Mouse (Mus musculus) forebrain, postnatal 0 days (tissue): ENCODE measurements around the gene Ifi205. TPM values are rescaled to one million over a fixed set of nuclear protein-coding genes. Genes with fewer than 3 reads are reported as not detected.
"Not testable (repeated sequence)": the region's sequence is repeated elsewhere in the genome, so short reads cannot be mapped to it uniquely, and the experiment has no call there.

Experiments
- ATAC-seq: fragments of 200-750 bp; cut with Nextera tagmentation; 2 replicates; pipeline ENCODE4 v1.8.0; 2017; ENCODE audit warnings: mild to moderate bottlenecking, moderate library complexity
- DNase-seq: peaks from one replicate; pipeline ENCODE4 v3.0.0-alpha.2; 2015
- H3K27ac ChIP-seq: fragments of 300-500 bp; sonication (generic); 2 replicates; pipeline ENCODE4 v1.5.1; 2014; ENCODE audit warnings: low read depth, mild to moderate bottlenecking, antibody characterized with exemption, low read length, moderate library complexity, mixed read lengths
- H3K27me3 ChIP-seq: fragments of 300-500 bp; sonication (generic); 2 replicates; pipeline ENCODE4 v1.6.1; 2014; ENCODE audit warnings: mild to moderate bottlenecking, low read length, mixed read lengths; ENCODE audit not compliant: insufficient read depth
- H3K36me3 ChIP-seq: fragments of 300-500 bp; sonication (generic); 2 replicates; pipeline ENCODE4 v1.6.1; 2014; ENCODE audit warnings: mild to moderate bottlenecking, moderate library complexity; ENCODE audit not compliant: insufficient read depth
- H3K4me1 ChIP-seq: fragments of 300-500 bp; sonication (generic); 2 replicates; pipeline ENCODE4 v1.6.1; 2014; ENCODE audit warnings: antibody characterized with exemption; ENCODE audit not compliant: insufficient read depth
- H3K4me2 ChIP-seq: fragments of 300-500 bp; sonication (generic); 2 replicates; pipeline ENCODE4 v1.6.1; 2014; ENCODE audit warnings: low read depth, mild to moderate bottlenecking, moderate library complexity
- H3K4me3 ChIP-seq: fragments of 300-500 bp; sonication (generic); 2 replicates; pipeline ENCODE4 v1.5.1; 2014; ENCODE audit warnings: low read depth, low read length, mixed read lengths
- H3K9ac ChIP-seq: fragments of 300-500 bp; sonication (generic); 2 replicates; pipeline ENCODE4 v1.6.1; 2014; ENCODE audit warnings: mild to moderate bottlenecking
- H3K9me3 ChIP-seq: fragments of 300-500 bp; sonication (generic); 2 replicates; pipeline ENCODE4 v1.6.1; 2016; ENCODE audit warnings: low read length
- CTCF ChIP-seq: sonication (generic); IDR thresholded peaks from 2 replicates; pipeline ENCODE4 v1.5.1; 2016; ENCODE audit warnings: antibody characterized with exemption, control low read depth, low read depth
- WGBS: fragments of 180-500 bp; shearing (Covaris S2); extraction: QIAGEN DNeasy Blood & Tissue Kit; methylation state at CpG from one replicate; pipeline ENCODE4 v1.1.7; 2014; 5-methylcytosine and 5-hydroxymethylcytosine counted together
- polyA plus RNA-seq: library from polyadenylated mRNA; unstranded; fragments of >200 nt; fragmentation: Nextera tagmentation; extraction: Ambion mirVana; gene quantifications from 2 replicates; pipeline ENCODE4 v1.2.1, GENCODE M21; 2015
- total RNA-seq: library from RNA; depleted of rRNA; stranded (reverse); fragments of >200 nt; gene quantifications from 2 replicates; pipeline ENCODE4 v1.2.3, GENCODE M21; 2014; rRNA removed

Ifi205 gene
- total and polyA plus RNA-seq, 2 experiments from 2014 or later = not detected

GRCm38 (mm10) chr1:173995003-173995402 lies 36.6 kb downstream of the Ifi205 start:
- Histone ChIP-seq H3K9ac (no peak overlapping the region), H3K4me2 (no peak overlapping the region), H3K4me1 (no peaks in the 10 kb centered on the region), H3K27me3 (no peaks in the 10 kb centered on the region), H3K9me3 (no peaks in the 10 kb centered on the region), H3K27ac (no peak overlapping the region), H3K36me3 (no peaks in the 10 kb centered on the region), H3K4me3 (no peak overlapping the region)
- no peak for DNase-seq
- no peak for TF ChIP-seq CTCF
- WGBS = 94% methylated on average over 4 of the region's 4 CpGs
- no peak for ATAC-seq

DNA sequence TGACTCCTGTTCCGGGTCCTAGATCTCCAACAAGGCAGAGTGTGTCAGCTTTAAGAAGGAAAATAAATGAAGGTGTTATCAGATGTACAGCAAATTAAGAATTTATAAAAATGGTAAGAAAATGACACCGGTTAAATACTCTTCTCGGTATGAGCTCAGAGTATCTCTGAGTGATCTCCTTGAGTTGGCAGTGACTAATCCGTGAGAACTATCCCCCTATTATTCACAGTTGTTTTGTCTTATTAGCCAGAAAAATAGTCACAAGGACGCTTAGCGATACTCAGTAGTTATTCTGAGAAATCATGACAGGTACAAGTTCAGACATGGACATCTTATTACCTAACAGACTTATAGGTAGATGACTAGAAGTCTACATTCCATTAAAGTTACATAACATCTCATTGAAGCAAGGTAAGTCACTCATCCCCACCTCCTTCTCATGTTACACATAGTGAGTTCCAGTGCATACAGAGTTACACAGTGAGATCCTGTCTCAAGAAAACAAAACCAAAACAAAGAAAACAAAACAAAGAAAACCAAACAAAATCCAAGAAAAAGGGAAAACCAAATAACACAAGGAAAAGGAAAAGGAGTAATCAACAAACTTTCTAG lies 48.8 kb downstream of the Ifi205 start, which contains the start of gene Ifi202b:
Ifi202b (minus strand) TSS at position 51 of the 612 bp plus-strand sequence.
- not testable (repeated sequence) for H3K4me2 ChIP-seq, DNase-seq, H3K27ac ChIP-seq, H3K27me3 ChIP-seq, H3K9me3 ChIP-seq, H3K4me3 ChIP-seq, H3K9ac ChIP-seq, H3K4me1 ChIP-seq, H3K36me3 ChIP-seq, ATAC-seq
- WGBS = 90% methylated on average over 6 of the region's 6 CpGs

DNA sequence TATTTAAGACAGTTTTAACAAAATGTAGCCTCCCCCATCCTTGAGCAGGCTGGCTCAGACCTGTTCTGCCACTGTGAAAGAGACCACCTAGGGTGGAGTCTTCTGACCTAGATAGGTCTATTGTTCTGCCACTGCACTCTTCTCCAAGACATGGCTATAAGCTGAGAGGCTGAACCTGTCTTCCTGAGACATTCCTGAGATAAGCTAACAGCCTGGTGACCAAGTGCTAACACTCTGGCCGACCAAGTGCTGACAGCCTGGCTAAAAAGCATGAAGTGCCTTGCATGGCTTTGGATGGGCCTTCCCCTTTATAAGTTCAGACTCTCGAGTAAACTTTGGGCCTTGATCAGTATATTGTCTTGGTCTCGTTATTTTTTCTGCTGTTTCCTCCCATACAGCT lies 50.6 kb downstream of the Ifi205 start:
- 56% methylated on average over 3 of the region's 3 CpGs for WGBS
- ATAC-seq, DNase-seq, H3K9ac ChIP-seq, H3K9me3 ChIP-seq, H3K4me3 ChIP-seq, H3K4me2 ChIP-seq, H3K4me1 ChIP-seq, H3K27ac ChIP-seq, H3K27me3 ChIP-seq, H3K36me3 ChIP-seq: not testable (repeated sequence)

DNA sequence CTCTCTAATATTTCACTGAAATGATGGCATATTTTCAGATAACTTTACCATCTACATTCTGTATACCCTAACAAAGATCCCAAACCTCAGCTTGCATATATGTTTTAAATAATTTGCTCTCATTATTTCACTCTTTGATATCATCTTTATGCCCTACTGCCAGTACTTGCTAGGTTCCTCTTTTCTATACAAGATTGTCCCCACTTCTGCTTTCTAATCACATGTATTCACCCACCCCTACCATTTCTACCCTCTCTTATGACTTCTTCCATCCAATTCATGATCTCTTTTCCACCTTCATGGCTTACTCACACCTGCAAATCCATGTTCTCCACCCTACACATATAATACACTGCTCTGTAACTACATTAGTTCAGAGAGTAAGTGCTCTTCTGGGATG lies 54.0 kb downstream of the Ifi205 start:
- no peak overlapping the region for H3K27ac ChIP-seq
- H3K27me3 ChIP-seq = no peaks in the 10 kb centered on the region
- H3K4me1 ChIP-seq = no peaks in the 10 kb centered on the region
- H3K4me2 ChIP-seq = no peak overlapping the region
- no peak for TF ChIP-seq CTCF
- DNase-seq (no peak), ATAC-seq (no peak)
- no peak overlapping the region for H3K9ac ChIP-seq
- no peaks in the 10 kb centered on the region for H3K36me3 ChIP-seq
- no peak overlapping the region for H3K4me3 ChIP-seq
- no peaks in the 10 kb centered on the region for H3K9me3 ChIP-seq

GRCm38 (mm10) chr1:173973111-173973510 lies 58.5 kb downstream of the Ifi205 start:
- Histone ChIP-seq H3K4me3 (no peak overlapping the region), H3K9ac (no peak overlapping the region), H3K9me3 (no peaks in the 10 kb centered on the region), H3K4me2 (no peak overlapping the region), H3K36me3 (no peaks in the 10 kb centered on the region), H3K27ac (no peak overlapping the region), H3K27me3 (no peaks in the 10 kb centered on the region), H3K4me1 (no peaks in the 10 kb centered on the region)
- TF ChIP-seq CTCF = no peak
- DNase-seq = no peak
- ATAC-seq = no peak

Other genes with a start within 250 kb of the Ifi205 start
- gene Ifi211, start 118.8 kb downstream of the Ifi205 start, total RNA-seq = 0.43 TPM in 1 of 2 replicates, not detected in the other
- 0.35 and 0.48 TPM in 2 replicates for gene Ifi211, start 118.8 kb downstream of the Ifi205 start, polyA plus RNA-seq
- 3.1 and 4.3 TPM in 2 replicates for gene Mndal, start 89.3 kb downstream of the Ifi205 start, total RNA-seq
- gene Mndal, start 89.3 kb downstream of the Ifi205 start, polyA plus RNA-seq = 4.8 and 5.9 TPM in 2 replicates
- 1.6 and 3.4 TPM in 2 replicates for gene Ifi203, start 89.1 kb downstream of the Ifi205 start, total RNA-seq
- 2.3 and 2.9 TPM in 2 replicates for gene Ifi203, start 89.1 kb downstream of the Ifi205 start, polyA plus RNA-seq
- gene Ifi202b, start 49.1 kb downstream of the Ifi205 start, total RNA-seq = not detected in 2 replicates
- gene Ifi202b, start 49.1 kb downstream of the Ifi205 start, polyA plus RNA-seq = not detected in 2 replicates
- gene Olfr433, start 8.9 kb upstream of the Ifi205 start, total RNA-seq = not detected in 2 replicates
- not detected in 2 replicates for gene Olfr433, start 8.9 kb upstream of the Ifi205 start, polyA plus RNA-seq
- not detected in 2 replicates for gene Olfr432, start 17.4 kb upstream of the Ifi205 start, total RNA-seq
- gene Olfr432, start 17.4 kb upstream of the Ifi205 start, polyA plus RNA-seq = not detected in 2 replicates
- gene Olfr430, start 34.8 kb upstream of the Ifi205 start, total RNA-seq = not detected in 2 replicates
- gene Olfr430, start 34.8 kb upstream of the Ifi205 start, polyA plus RNA-seq = not detected in 2 replicates
- gene Olfr429, start 52.5 kb upstream of the Ifi205 start, total RNA-seq = not detected in 2 replicates
- gene Olfr429, start 52.5 kb upstream of the Ifi205 start, polyA plus RNA-seq = not detected in 2 replicates
- not detected in 2 replicates for gene Olfr427, start 65.1 kb upstream of the Ifi205 start, total RNA-seq
- not detected in 2 replicates for gene Olfr427, start 65.1 kb upstream of the Ifi205 start, polyA plus RNA-seq
- not detected in 2 replicates for gene Olfr231, start 89.4 kb upstream of the Ifi205 start, total RNA-seq
- gene Olfr231, start 89.4 kb upstream of the Ifi205 start, polyA plus RNA-seq = not detected in 2 replicates
- gene Olfr424, start 99.7 kb upstream of the Ifi205 start, total RNA-seq = not detected in 2 replicates
- not detected in 2 replicates for gene Olfr424, start 99.7 kb upstream of the Ifi205 start, polyA plus RNA-seq
- not detected in 2 replicates for gene Olfr420, start 123.8 kb upstream of the Ifi205 start, total RNA-seq
- gene Olfr420, start 123.8 kb upstream of the Ifi205 start, polyA plus RNA-seq = not detected in 2 replicates
- 0.08 and 0.14 TPM in 2 replicates for gene Spta1, start 141.0 kb upstream of the Ifi205 start, total RNA-seq
- 0.02 and 0.03 TPM in 2 replicates for gene Spta1, start 141.0 kb upstream of the Ifi205 start, polyA plus RNA-seq
- not detected in 2 replicates for gene Olfr419, start 220.3 kb upstream of the Ifi205 start, total RNA-seq
- gene Olfr419, start 220.3 kb upstream of the Ifi205 start, polyA plus RNA-seq = not detected in 2 replicates